Mouse (Mus musculus) kidney, adult 9 months (tissue): ENCODE data around the gene Lfng.

ENCODE experiments used
- DNase-seq: peaks from one replicate; pipeline ENCODE4 v3.0.0; 2022

The Lfng gene

DNA sequence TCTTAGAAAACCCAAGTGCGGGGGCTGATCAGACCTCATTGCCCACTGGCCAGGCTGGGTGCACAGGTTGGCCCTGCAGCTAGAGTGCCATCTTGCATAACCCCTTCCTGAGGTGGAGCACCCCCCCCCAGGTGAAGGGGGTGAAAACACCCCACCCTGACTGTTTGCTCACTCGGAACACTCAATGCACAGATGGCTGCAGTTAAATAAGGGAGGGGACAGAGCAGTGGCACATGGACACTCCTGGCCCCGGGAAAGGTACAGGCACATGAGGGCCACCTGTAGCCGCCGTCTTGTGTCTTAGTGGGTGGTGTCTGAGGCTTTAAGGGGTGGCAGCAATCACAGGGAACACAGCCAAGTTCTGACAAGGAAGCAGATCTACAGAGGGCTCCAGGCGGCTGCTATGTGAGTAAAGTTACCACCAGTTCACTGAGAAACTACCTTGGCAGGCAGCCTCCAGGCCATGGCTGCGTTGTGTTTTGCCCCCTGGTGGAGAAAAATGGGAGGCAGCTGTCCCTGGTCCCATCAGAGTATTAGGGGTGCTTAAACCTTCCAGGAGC, 56.6 kb downstream of the Lfng start:
- DNase-seq: peak; percentile 70
